Mouse (Mus musculus) liver, postnatal 0 days (tissue): ENCODE results near the gene Hs3st4.

Experiments
- CTCF ChIP-seq: sonication (generic); IDR thresholded peaks from 2 replicates; pipeline ENCODE4 v1.5.1; 2016; ENCODE audit warnings: antibody characterized with exemption, low read depth
- EP300 ChIP-seq: IDR thresholded peaks from 2 replicates; pipeline ENCODE4 v1.6.1; 2016; ENCODE audit warnings: antibody characterized with exemption, low read depth, mild to moderate bottlenecking

DNA sequence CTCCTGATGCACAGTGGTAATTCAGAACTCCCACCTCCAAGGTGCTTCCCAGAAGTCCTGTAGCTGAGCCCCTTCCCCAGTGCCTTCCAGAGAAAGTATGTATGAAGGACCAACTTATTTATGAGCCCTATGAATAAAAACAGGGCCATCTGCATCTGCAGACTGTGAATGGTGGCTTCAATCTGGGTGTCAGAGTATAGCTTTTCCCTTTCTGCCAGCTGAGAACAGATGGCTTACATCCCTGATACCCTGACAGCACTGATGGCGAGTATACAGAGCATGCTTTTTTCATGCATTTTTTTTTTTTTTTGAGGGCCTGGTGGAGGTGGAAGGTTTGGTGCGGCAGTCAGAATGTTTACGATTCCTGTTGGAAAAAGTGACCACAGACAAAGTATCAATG is 375.4 kb downstream of the Hs3st4 start:
- no peak for TF ChIP-seq CTCF
- TF ChIP-seq EP300, result no peak
